Mouse (Mus musculus) CH12.LX (cell line): ENCODE measurements around the gene Tmem229a.

Source experiments
- CHD1 ChIP-seq: IDR thresholded peaks from 2 replicates; pipeline ENCODE4 v1.6.1; 2012; ENCODE audit warnings: low read depth, low read length, improper control_type of control experiment, inconsistent platforms
- CTCF ChIP-seq, 2 experiments: IDR thresholded peaks in 1 of 2; conservative IDR thresholded peaks in 1 of 2; 2 replicates each; pipeline ENCODE4 v1.5.1; 2011 to 2012; ENCODE audit warnings: low read depth in 2 of 2, low read length in 2 of 2, improper control_type of control experiment in 1 of 2, inconsistent platforms in 1 of 2, mild to moderate bottlenecking in 1 of 2, moderate library complexity in 1 of 2
- ELF1 ChIP-seq: IDR thresholded peaks from 2 replicates; pipeline ENCODE4 v1.6.1; 2014; ENCODE audit warnings: low read depth, mild to moderate bottlenecking, inconsistent platforms, low read length, improper control_type of control experiment
- EP300 ChIP-seq: IDR thresholded peaks from 2 replicates; pipeline ENCODE4 v1.6.1; 2011; ENCODE audit warnings: low read length, improper control_type of control experiment
- ETS1 ChIP-seq: conservative IDR thresholded peaks from 2 replicates; pipeline ENCODE4 v1.6.1; 2012; ENCODE audit warnings: low read depth, mild to moderate bottlenecking, inconsistent platforms, low read length, improper control_type of control experiment, moderate library complexity
- GABPA ChIP-seq: IDR thresholded peaks from 2 replicates; pipeline ENCODE4 v1.6.1; 2012; ENCODE audit warnings: low read depth, low read length, improper control_type of control experiment, inconsistent platforms; ENCODE audit not compliant: insufficient replicate concordance
- HCFC1 ChIP-seq: IDR thresholded peaks from 2 replicates; pipeline ENCODE4 v1.6.1; 2012; ENCODE audit warnings: low read depth, mild to moderate bottlenecking, inconsistent platforms, low read length, improper control_type of control experiment
- POLR2A ChIP-seq: IDR thresholded peaks from 2 replicates; pipeline ENCODE4 v1.6.1; 2011; ENCODE audit warnings: low read depth, mild to moderate bottlenecking, improper control_type of control experiment, low read length
- UBTF ChIP-seq: IDR thresholded peaks from 2 replicates; pipeline ENCODE4 v1.6.1; 2012; ENCODE audit warnings: low read depth, mild to moderate bottlenecking, inconsistent platforms, low read length, improper control_type of control experiment, moderate library complexity
- USF1 ChIP-seq: IDR thresholded peaks from 2 replicates; pipeline ENCODE4 v1.6.1; 2014; ENCODE audit warnings: low read depth, mild to moderate bottlenecking, inconsistent platforms, low read length, improper control_type of control experiment
- USF2 ChIP-seq: conservative IDR thresholded peaks from 2 replicates; pipeline ENCODE4 v1.6.1; 2011; ENCODE audit warnings: low read depth, low read length, improper control_type of control experiment
- ZC3H11A ChIP-seq: IDR thresholded peaks from 2 replicates; pipeline ENCODE4 v1.6.1; 2012; ENCODE audit warnings: low read depth, mild to moderate bottlenecking, inconsistent platforms, low read length, improper control_type of control experiment

GRCm38 (mm10) chr6:24976176-24976575 lies 20.1 kb upstream of the Tmem229a start:
- TF ChIP-seq POLR2A (no peak), CTCF (conservative IDR thresholded peaks at IDR 0.05 in 1 of 2, IDR thresholded peaks at IDR 0.05 in 1 of 2; ENCODE audit: low read depth in 2 of 2, low read length in 2 of 2) (no peak), EP300 (no peak), USF1 (no peak), CHD1 (no peak), ZC3H11A (no peak), GABPA (no peak), ETS1 (no peak), HCFC1 (no peak), USF2 (no peak), ELF1 (no peak), UBTF (no peak)
